ENCODE assay signal across 28 mouse cellular contexts in the genomic region with DNA sequence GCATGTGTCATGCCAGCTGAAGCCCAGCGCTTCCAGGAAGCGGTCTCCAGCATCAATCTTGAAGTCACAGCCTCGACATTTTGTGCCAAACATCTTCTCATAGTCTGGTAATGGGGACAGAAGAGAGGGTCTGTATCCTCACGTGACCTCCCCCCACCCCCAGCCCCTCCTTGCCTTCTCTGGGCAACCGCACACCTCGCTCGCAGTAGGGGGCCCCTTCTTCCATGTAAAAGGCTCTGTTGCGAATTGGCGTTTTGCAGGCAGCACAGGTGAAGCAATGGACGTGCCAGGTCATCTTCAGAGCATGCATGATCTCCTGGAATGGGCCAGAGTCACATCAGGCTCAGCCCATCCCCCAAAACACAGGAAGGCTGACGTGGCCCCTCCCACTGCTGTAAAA. TPM values are rescaled to one million over a fixed set of nuclear protein-coding genes. Genes with fewer than 3 reads are reported as not detected.
"Had no signal": no experiment of that assay in that cellular context is flagged by ENCODE, and none has a peak within 500 bp of the region (broad histone marks: within the 10 kb centered on the region; RNA-seq: fewer than 3 reads in every experiment).

No protein-coding gene starts in this region.

- H3K4me2 ChIP-seq: heart, embryonic 11.5 days; heart, embryonic 13.5 days; heart, embryonic 15.5 days; hindbrain, embryonic 13.5 days; hindbrain, embryonic 15.5 days; kidney, embryonic 15.5 days; limb, embryonic 13.5 days; limb, embryonic 15.5 days; liver, embryonic 12.5 days had no signal

- DNase-seq: gastrocnemius, postnatal 14 days; gastrocnemius, postnatal 36 days; heart, adult 11 months; heart, adult 2 months; heart, postnatal 14 days; heart, postnatal 36 days; kidney, adult 11 months; kidney, adult 2 months; kidney, adult 9 months; kidney, postnatal 14 days; kidney, postnatal 36 days; layer of hippocampus, adult 9-11 months; layer of hippocampus, postnatal 36 days; left cerebral cortex, postnatal 4 days had no signal

- H3K27me3 ChIP-seq: hindbrain, embryonic 13.5 days; hindbrain, embryonic 15.5 days; kidney, embryonic 15.5 days; limb, embryonic 13.5 days; limb, embryonic 15.5 days had no signal

- H3K9me3 ChIP-seq: heart, embryonic 13.5 days; heart, embryonic 15.5 days; hindbrain, embryonic 13.5 days; hindbrain, embryonic 15.5 days; kidney, embryonic 15.5 days; limb, embryonic 13.5 days; limb, embryonic 15.5 days; liver, embryonic 12.5 days had no signal

- ATAC-seq: hindbrain, postnatal 0 days; intestine, embryonic 16.5 days; liver, embryonic 12.5 days had no signal

- H3K4me3 ChIP-seq: heart, adult 2 months; heart, embryonic 13.5 days; heart, embryonic 15.5 days; hindbrain, embryonic 13.5 days; hindbrain, embryonic 15.5 days; kidney, embryonic 15.5 days; limb, embryonic 13.5 days; limb, embryonic 15.5 days; liver, embryonic 12.5 days had no signal

- H3K9ac ChIP-seq: heart, embryonic 13.5 days; heart, embryonic 15.5 days; hindbrain, embryonic 13.5 days; hindbrain, embryonic 15.5 days; kidney, embryonic 15.5 days; limb, embryonic 13.5 days; limb, embryonic 15.5 days; liver, embryonic 12.5 days; liver, embryonic 14.5 days had no signal

- H3K27ac ChIP-seq: heart, adult 2 months; heart, embryonic 13.5 days; heart, embryonic 15.5 days; hindbrain, embryonic 13.5 days; hindbrain, embryonic 15.5 days; hindbrain, postnatal 0 days; kidney, embryonic 15.5 days; kidney, postnatal 0 days; limb, embryonic 13.5 days; limb, embryonic 15.5 days; liver, embryonic 12.5 days; liver, embryonic 14.5 days had no signal

RNA-seq across cellular contexts. Expression of a gene that starts 34.8 kb away (rescaled TPM):
- total RNA-seq: liver, adult 2 months had no signal
- polyA plus RNA-seq: heart, embryonic 13.5 days; liver, embryonic 12.5 days had no signal
